Mouse (Mus musculus) hindbrain, embryonic 13.5 days (tissue): Measurements from ENCODE around the gene Trabd2b. TPM values are rescaled to one million over a fixed set of nuclear protein-coding genes. Genes with fewer than 3 reads are reported as not detected.

Source experiments
- ATAC-seq: fragments of 200-750 bp; cut with Nextera tagmentation; 2 replicates; pipeline ENCODE4 v1.8.0; 2017; ENCODE audit warnings: moderate TSS enrichment; ENCODE audit not compliant: low FRiP score
- H3K27ac ChIP-seq: fragments of 300-500 bp; sonication (generic); 2 replicates; pipeline ENCODE4 v1.5.1; 2015; ENCODE audit warnings: inconsistent platforms, mild to moderate bottlenecking, moderate library complexity
- H3K27me3 ChIP-seq: fragments of 300-500 bp; sonication (generic); 2 replicates; pipeline ENCODE4 v1.6.1; 2015; ENCODE audit warnings: mild to moderate bottlenecking, inconsistent platforms
- H3K36me3 ChIP-seq: fragments of 300-500 bp; sonication (generic); 2 replicates; pipeline ENCODE4 v1.6.1; 2015; ENCODE audit warnings: mild to moderate bottlenecking, inconsistent platforms
- H3K4me1 ChIP-seq: fragments of 300-500 bp; sonication (generic); replicated peaks from 2 replicates; pipeline ENCODE4 v1.6.1; 2015; ENCODE audit warnings: inconsistent platforms
- H3K4me2 ChIP-seq: fragments of 300-500 bp; sonication (generic); 2 replicates; pipeline ENCODE4 v1.6.1; 2015; ENCODE audit warnings: inconsistent platforms, mild to moderate bottlenecking, moderate library complexity
- H3K4me3 ChIP-seq: fragments of 300-500 bp; sonication (generic); 2 replicates; pipeline ENCODE4 v1.5.1; 2015; ENCODE audit warnings: mild to moderate bottlenecking, inconsistent platforms
- H3K9ac ChIP-seq: fragments of 300-500 bp; sonication (generic); 2 replicates; pipeline ENCODE4 v1.6.1; 2015; ENCODE audit warnings: mild to moderate bottlenecking, inconsistent platforms
- H3K9me3 ChIP-seq: fragments of 300-500 bp; sonication (generic); 2 replicates; pipeline ENCODE4 v1.6.1; 2016; ENCODE audit warnings: inconsistent platforms
- WGBS: fragments of 180-500 bp; shearing (Covaris S2); methylation state at CpG from one replicate; pipeline ENCODE4 v1.1.7; 2015; 5-methylcytosine and 5-hydroxymethylcytosine counted together
- polyA plus RNA-seq: library from polyadenylated mRNA; unstranded; fragments of >200 nt; fragmentation: Nextera tagmentation; extraction: Ambion mirVana; gene quantifications from 2 replicates; pipeline ENCODE4 v1.2.1, GENCODE M21; 2015

The Trabd2b gene
- 0.78 and 1.0 TPM in 2 replicates for polyA plus RNA-seq

DNA sequence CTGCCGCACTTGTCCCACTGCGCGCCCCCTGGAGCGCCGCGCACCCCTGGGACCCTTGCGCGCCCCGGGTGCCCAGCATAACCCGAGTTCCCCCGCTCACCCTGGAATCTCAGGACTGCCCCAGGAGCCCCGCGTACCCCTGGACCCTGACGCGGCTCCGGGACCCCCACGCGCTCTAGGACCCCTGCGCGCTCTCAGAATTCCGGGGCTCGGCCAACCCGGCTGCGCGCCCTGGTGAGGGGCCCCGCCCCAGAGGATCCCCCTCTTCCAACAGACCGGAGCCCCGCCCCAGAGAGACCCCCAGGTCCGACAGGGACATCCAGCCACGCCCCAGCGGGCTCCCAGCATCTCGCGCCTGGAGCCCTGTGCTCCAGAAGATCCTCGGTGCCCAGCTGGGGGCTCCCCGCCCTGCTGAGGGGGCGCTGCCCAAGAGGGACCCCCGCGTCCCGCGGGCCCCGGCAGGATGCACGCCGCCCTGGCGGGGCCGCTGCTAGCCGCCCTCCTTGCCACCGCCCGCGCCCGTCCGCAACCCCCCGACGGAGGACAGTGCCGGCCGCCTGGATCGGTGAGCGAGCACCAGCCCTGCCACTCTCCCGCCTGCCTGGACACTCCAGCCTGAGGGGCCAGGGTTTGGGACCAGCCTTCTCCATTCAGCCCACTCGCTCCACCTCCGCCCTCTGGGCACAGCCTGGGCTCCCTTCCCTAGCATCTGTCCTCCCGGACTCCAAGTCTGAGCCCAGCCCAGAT, at the start of gene Trabd2b:
TSS of gene Trabd2b (plus strand) at position 370 of the 747 bp plus-strand sequence.
- H3K27ac ChIP-seq: peak within 1 kb of the TSS; percentile 60
- H3K36me3 ChIP-seq: no peaks in the 10 kb centered on the region
- H3K4me3 ChIP-seq: peak within 1 kb of the TSS; percentile 74
- under 1% methylated on average over 59 of the region's 61 CpGs for WGBS
- peak within 1 kb of the TSS; percentile 99 for H3K4me2 ChIP-seq
- H3K9ac ChIP-seq: peak within 1 kb of the TSS; percentile 79
- peak; percentile 68 for ATAC-seq
- H3K27me3 ChIP-seq: peaks cover 40% of the 10 kb centered on the region
- peaks cover 26% of the 10 kb centered on the region for H3K4me1 ChIP-seq
- no peaks in the 10 kb centered on the region for H3K9me3 ChIP-seq

DNA sequence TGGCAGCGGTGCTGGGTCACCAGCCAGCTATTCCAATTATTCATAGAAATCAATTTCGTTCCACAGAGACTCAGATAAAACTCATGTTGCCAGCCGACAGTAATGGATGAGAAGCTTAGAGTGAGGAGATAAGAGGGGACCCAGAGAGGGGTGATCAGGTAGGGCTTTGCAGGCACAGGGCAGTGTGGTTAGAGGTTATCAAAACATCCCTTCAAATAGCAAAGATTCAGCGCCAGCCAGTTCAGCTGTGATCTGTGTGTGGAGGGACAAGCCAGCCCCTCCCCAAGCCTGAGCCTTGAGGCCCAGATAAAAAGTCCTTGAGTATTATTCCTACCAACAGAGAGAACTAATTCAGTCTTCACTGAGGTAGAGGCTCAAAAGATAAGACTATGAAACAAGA, 49.1 kb upstream of the Trabd2b start:
- no peaks in the 10 kb centered on the region for H3K36me3 ChIP-seq
- no peaks in the 10 kb centered on the region for H3K27me3 ChIP-seq
- H3K9ac ChIP-seq: no peak overlapping the region
- no peaks in the 10 kb centered on the region for H3K9me3 ChIP-seq
- H3K27ac ChIP-seq: no peak overlapping the region
- no peaks in the 10 kb centered on the region for H3K4me1 ChIP-seq
- whole genome bisulfite sequencing: 70% methylated on average over 4 of the region's 4 CpGs
- ATAC-seq: no peak
- no peak overlapping the region for H3K4me2 ChIP-seq
- no peak overlapping the region for H3K4me3 ChIP-seq

DNA sequence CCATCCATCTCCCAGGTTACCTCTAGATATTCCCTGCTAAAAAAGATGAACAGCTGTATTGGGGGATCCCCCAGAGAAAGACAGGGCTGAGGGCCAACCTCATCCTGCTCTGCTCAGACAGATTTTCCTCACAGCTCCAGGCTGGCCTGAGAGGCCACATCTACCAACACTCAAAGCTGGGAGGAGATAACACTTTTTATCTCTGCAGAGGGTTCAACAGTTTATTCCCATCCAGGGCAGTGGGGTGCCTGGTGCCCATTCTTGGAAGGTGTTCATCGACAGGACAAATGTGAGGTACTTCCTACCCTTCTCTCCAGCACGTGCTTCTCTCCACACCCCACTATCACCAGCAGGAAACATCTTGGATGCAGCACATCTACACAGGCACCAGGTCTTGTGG, 47.6 kb upstream of the Trabd2b start:
- H3K4me2 ChIP-seq: no peak overlapping the region
- 81% methylated on average over 2 of the region's 2 CpGs for WGBS
- H3K36me3 ChIP-seq: no peaks in the 10 kb centered on the region
- no peaks in the 10 kb centered on the region for H3K9me3 ChIP-seq
- no peak overlapping the region for H3K9ac ChIP-seq
- ATAC-seq: no peak
- no peaks in the 10 kb centered on the region for H3K4me1 ChIP-seq
- H3K4me3 ChIP-seq: no peak overlapping the region
- H3K27ac ChIP-seq: no peak overlapping the region
- no peaks in the 10 kb centered on the region for H3K27me3 ChIP-seq

DNA sequence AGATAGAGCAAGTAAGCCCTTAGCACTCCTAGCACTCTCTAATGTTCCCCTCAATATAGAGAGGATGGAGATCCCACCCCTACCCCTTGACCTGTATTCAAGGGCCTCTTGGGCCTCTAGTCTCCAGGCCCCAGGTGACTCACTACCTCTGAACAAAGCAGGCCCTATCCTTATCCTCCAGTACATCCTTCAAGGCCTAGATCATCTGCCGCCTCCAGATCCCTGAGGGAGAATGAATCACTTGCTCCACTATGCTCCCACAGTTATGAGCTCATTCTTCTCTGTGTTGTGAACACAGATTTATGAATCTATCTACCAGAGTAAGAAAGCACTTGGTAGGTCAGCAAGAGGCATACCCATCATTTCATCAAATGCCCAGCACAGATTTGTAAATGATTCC, 46.7 kb upstream of the Trabd2b start:
- H3K9me3 ChIP-seq: no peaks in the 10 kb centered on the region
- no peaks in the 10 kb centered on the region for H3K36me3 ChIP-seq
- ATAC-seq: no peak
- no peak overlapping the region for H3K27ac ChIP-seq
- H3K4me2 ChIP-seq: no peak overlapping the region
- H3K4me1 ChIP-seq: no peaks in the 10 kb centered on the region
- no peak overlapping the region for H3K4me3 ChIP-seq
- H3K9ac ChIP-seq: no peak overlapping the region
- WGBS: 96% methylated on average over 1 of the region's 1 CpGs
- H3K27me3 ChIP-seq: no peaks in the 10 kb centered on the region

DNA sequence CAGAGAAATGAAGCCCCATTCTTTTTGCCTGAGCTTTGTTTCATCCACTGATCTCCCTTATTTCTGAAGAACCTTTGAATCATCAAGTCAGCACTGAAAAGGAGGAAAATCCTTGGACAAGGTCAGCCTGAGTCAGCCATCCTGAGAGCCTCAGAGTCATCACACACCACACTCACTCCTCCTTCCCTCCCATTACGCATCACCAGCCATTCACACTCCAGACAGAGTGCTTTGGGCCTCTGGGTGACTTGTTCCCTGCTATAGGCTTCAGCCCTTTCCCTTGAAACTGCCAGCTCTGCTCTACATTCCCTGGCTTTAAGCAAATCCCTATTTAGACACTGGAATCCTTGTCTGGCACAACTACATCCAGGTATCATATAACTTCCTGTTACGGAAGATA, 45.2 kb upstream of the Trabd2b start:
- Histone ChIP-seq H3K4me3 (no peak overlapping the region), H3K36me3 (no peaks in the 10 kb centered on the region), H3K27ac (no peak overlapping the region), H3K9me3 (no peaks in the 10 kb centered on the region), H3K27me3 (no peaks in the 10 kb centered on the region), H3K4me2 (no peak overlapping the region), H3K4me1 (no peaks in the 10 kb centered on the region), H3K9ac (no peak overlapping the region)
- ATAC-seq: no peak
- WGBS: 89% methylated on average over 2 of the region's 2 CpGs

DNA sequence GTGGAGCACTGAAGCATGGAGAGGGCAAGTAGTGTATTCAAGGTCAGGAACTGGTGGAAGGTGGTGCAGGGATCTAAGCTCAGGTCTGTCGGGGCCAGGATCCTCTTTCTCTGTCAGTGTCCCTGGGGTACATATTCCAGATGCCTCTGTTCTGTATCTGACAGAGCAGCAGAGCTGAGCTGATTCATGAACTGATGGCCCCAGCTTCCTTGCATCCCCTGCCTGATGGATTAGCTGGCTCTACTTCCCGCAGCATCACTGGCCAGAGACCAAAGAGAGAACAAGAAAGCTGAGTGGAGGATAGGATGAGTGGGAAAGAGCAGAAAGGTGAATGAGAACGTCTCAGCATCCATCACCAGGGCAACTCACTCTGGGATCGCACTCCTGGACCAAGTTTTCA, 41.5 kb upstream of the Trabd2b start:
- WGBS: 82% methylated on average over 4 of the region's 4 CpGs
- H3K4me2 ChIP-seq: no peak overlapping the region
- no peaks in the 10 kb centered on the region for H3K4me1 ChIP-seq
- 0 out of 2 replicates have a peak, but pooled peaks cover 5% of the 10 kb centered on the region for H3K27me3 ChIP-seq
- no peak overlapping the region for H3K9ac ChIP-seq
- H3K9me3 ChIP-seq: no peaks in the 10 kb centered on the region
- no peaks in the 10 kb centered on the region for H3K36me3 ChIP-seq
- H3K4me3 ChIP-seq: no peak overlapping the region
- ATAC-seq: no peak
- no peak overlapping the region for H3K27ac ChIP-seq

DNA sequence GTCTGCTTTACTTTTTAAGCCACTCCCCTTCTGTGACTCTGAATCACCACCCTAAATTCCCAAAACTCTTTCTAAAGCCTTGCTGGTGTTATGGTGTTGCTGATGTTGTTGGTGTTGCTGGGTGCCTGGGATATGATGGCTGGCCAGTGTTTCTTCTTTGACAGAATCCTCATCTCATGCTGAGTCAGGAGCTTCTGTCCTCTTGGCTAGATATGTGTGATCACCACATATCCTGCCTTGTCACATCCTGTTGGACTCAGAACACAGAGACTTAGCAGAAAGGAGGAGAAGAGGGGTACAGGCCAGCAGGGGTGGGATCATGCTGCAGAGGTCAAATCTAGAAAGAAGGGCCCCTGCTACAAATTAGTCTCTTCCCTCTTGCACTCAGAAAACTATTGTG, 40.9 kb upstream of the Trabd2b start:
- Histone ChIP-seq H3K27me3 (0 out of 2 replicates have a peak, but pooled peaks cover 5% of the 10 kb centered on the region), H3K36me3 (no peaks in the 10 kb centered on the region), H3K9me3 (no peaks in the 10 kb centered on the region), H3K4me3 (no peak overlapping the region), H3K4me1 (no peaks in the 10 kb centered on the region), H3K4me2 (no peak overlapping the region), H3K27ac (no peak overlapping the region), H3K9ac (no peak overlapping the region)
- ATAC-seq: no peak

DNA sequence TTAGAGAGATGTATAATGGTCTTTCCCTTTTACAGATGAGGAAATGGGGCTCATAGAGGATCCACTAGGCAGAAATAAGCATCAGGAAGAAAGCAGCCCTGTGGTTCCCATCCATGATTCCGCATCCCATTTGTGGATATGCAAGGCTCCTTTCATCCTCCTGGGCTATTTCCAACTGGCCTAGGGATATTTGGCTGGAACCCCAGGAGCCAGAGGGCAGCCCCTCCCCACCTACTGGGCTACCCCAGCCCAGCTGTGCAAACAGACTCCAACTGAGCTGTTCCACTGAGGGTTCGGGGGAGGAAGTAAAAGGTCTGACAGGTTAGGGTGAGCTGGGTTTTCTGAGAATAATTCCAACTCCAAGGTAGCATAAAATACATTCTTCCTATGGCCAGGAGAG, 39.5 kb upstream of the Trabd2b start:
- Histone ChIP-seq H3K9me3 (no peaks in the 10 kb centered on the region), H3K27ac (no peak overlapping the region), H3K4me2 (no peak overlapping the region), H3K27me3 (0 out of 2 replicates have a peak, but pooled peaks cover 5% of the 10 kb centered on the region), H3K36me3 (no peaks in the 10 kb centered on the region), H3K4me1 (no peaks in the 10 kb centered on the region), H3K9ac (no peak overlapping the region), H3K4me3 (no peak overlapping the region)
- no peak for ATAC-seq
- 61% methylated on average over 2 of the region's 2 CpGs for WGBS

DNA sequence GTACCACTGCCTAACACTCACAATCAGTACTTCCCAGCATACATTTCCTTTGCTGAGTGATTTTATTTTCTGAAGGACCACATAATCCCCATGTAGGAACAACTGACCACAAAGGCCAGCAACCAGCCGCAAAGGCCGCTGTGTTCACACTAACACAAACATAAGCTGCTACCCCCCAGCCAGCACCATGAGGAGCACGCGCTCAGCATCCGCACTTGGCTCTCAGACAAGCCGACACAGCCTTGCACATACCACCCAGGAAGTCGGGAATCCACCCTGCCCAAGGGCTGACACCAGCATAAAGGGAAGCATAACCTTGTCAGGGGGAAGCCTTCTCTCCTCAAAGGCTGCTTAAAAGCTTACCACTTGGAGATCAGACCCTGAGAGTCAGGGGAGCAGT, 38.7 kb upstream of the Trabd2b start:
- Histone ChIP-seq H3K9me3 (no peaks in the 10 kb centered on the region), H3K27ac (no peak overlapping the region), H3K4me3 (no peak overlapping the region), H3K27me3 (0 out of 2 replicates have a peak, but pooled peaks cover 5% of the 10 kb centered on the region), H3K4me2 (no peak overlapping the region), H3K9ac (no peak overlapping the region), H3K36me3 (no peaks in the 10 kb centered on the region), H3K4me1 (no peaks in the 10 kb centered on the region)
- ATAC-seq: no peak
- 52% methylated on average over 7 of the region's 7 CpGs for WGBS

DNA sequence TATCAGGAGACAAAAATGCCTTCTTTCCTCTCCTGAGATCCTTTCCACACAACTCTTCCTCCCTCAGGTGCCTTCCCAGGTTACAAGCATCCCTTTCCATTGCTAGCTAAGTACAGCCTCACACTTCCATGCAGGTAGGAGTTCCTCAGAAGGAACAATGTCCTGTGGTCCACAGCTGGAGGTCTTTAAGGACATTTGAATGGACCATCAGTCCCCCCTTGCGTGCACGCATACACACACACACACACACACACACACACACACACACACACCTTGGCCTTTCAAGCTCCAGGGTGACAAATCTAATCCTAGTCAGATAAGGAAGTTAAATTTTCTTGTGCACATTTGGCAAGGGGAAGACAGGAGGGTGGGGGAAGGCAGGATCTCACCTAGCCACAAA, 36.9 kb upstream of the Trabd2b start:
- Histone ChIP-seq H3K4me1 (no peaks in the 10 kb centered on the region), H3K9me3 (no peaks in the 10 kb centered on the region), H3K9ac (no peak overlapping the region), H3K36me3 (no peaks in the 10 kb centered on the region), H3K27ac (no peak overlapping the region), H3K4me3 (no peak overlapping the region), H3K27me3 (0 out of 2 replicates have a peak, but pooled peaks cover 5% of the 10 kb centered on the region), H3K4me2 (no peak overlapping the region)
- WGBS: 85% methylated on average over 2 of the region's 2 CpGs
- ATAC-seq: no peak

DNA sequence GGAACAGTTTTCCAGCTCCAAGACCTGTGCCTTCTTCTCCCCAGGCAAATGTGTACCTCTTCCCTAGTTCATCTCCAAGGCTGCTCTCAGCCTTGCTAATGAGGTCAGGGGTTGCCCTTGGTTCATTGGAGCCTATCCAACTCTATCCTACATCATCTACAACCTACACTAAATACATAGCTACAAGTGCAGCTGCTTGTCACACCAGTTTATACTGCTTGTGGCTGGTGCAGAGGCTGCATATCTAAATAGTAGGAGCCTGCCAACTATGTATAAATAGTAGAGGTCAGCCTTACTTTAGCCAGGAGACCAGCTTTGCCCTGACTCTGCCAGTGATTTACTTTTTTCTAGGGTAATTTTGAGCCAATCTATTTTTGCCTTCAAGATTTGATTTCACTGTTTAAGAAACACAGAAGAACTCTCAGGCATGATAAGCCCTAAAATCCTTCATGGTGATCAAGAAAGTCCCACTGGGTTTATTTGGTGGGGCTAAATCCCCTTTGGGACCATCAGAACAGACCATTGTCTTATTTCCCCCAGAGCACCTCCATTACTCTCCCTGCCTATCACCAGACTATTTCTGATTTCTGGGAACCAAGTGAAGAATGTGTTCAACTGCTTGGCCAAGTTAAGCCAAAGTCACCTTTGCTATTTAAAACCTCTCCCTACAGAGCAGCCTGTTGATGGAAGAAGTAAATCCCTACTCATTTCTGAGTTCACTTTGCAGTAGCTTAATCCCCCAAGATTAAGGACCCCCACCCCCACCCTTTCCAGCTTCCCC, 35.4 kb upstream of the Trabd2b start:
- no peak overlapping the region for H3K27ac ChIP-seq
- H3K4me2 ChIP-seq: no peak overlapping the region
- no peaks in the 10 kb centered on the region for H3K4me1 ChIP-seq
- 0 out of 2 replicates have a peak, but pooled peaks cover 5% of the 10 kb centered on the region for H3K27me3 ChIP-seq
- ATAC-seq: no peak
- H3K4me3 ChIP-seq: no peak overlapping the region
- H3K9ac ChIP-seq: no peak overlapping the region
- H3K9me3 ChIP-seq: no peaks in the 10 kb centered on the region
- H3K36me3 ChIP-seq: no peaks in the 10 kb centered on the region

DNA sequence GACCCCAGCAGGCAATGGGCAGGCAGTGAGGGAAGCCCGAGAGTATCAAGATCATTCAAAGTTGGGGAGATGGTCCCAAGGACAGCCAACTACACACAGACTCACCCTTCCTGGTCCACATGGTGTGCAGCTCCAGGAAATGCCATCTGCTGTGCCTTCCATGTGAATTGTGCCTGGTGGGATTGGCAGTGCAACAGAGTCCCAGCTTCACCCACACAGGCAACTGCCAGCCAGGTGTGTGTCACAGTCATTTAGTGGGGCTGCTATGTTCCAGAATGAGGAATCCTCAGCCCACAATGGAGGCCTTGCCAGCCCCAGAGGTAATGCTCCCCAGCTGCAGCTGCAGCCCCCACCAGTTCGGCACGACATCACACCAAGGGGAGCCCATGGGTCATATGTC, 33.8 kb upstream of the Trabd2b start:
- no peak for ATAC-seq
- 0 out of 2 replicates have a peak, but pooled peaks cover 3% of the 10 kb centered on the region for H3K27me3 ChIP-seq
- 85% methylated on average over 3 of the region's 3 CpGs for WGBS
- no peak overlapping the region for H3K4me3 ChIP-seq
- no peaks in the 10 kb centered on the region for H3K4me1 ChIP-seq
- no peaks in the 10 kb centered on the region for H3K36me3 ChIP-seq
- H3K9ac ChIP-seq: no peak overlapping the region
- H3K9me3 ChIP-seq: no peaks in the 10 kb centered on the region
- no peak overlapping the region for H3K27ac ChIP-seq
- H3K4me2 ChIP-seq: no peak overlapping the region
